Mouse (Mus musculus) retina, postnatal 7 days (tissue): ENCODE data around the gene Chn2.

Experiments used
- DNase-seq: peaks from one replicate; pipeline ENCODE4 v3.0.0-alpha.2; 2012; ENCODE audit warnings: low read depth, low spot score

The Chn2 gene

DNA sequence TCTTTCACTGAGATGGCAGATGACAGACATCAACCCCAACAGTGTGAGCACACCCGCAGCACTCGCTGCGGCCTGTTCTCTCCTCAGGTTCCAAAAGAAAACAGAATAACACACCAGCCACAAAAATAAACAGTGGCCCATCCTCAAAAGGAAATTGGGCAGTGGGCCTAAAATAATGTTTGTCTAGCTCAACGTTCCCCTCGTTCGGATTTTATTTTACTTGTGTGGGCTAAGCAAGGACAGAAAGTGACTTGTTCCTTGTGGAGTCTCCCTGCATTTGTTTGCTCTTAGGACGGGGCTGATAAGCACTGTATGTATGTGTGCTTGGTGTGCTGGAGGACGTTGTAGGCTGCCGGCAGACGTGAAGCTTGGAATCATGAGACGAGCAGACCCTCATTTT, 240.0 kb downstream of the Chn2 start:
- DNase-seq = no peak

DNA sequence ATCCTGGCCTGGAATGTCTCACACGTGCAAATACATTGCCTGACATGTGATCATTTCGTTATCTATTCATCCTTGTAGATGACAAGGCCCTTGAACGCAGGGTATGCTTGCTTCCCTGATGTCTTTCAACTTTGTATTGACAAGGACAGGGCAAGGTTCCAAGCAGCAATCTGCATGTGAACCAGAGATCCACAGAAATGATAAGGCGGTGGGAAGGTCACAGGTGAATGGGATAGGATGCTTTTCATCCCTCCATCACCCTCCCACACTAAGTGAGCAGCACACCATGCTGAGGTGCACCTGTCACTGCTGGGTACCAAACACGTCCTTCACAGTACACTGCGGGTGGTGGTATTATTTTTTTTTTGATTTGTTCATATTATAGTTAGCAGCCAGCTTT, 240.9 kb downstream of the Chn2 start:
- DNase-seq = no peak

DNA sequence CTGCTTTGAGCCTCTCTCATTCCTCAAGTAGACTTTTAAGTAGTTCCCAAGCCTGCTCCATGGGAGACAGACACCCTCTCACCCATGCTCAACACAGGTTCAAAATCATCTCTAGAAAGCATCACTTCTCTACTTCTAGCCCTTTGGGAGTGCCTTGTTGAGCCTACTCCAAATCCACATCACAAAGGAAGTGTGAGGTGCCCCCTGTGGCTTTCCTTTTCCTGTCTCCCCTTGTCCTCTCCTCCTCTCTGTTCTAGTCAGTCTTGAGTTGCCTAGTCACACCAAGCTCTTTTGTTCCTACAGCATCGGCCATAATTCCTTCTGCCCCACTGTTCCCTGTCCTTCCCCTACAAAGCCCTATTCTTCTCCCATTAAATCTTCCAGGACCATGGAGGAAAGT, 243.9 kb downstream of the Chn2 start:
- no peak for DNase-seq

DNA sequence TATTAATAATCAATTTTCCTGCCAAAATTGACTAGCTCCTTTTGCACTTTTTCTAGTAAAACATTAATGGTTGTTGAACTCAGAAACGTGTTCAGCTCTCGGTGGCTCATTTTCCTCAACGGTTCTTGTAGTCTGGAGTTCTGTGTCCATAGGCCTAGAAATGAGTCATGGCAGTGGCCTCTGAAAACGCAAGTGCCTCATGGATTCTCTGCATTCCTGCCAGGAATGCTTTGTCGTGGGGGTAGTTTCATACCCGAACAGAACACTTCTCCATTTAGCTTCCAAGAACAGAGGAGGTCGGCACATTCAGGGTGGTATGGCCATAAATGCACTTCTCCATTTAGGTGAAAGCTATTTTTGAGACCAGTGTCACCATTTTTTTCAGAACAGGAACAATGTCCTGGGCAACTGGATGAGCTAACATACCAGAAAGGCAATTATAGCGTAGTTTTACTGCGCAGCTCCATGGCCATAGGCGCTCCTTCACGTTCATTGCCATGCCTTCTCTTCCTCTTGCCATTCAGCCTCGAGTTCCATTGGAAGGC, 244.9 kb downstream of the Chn2 start:
- no peak for DNase-seq

DNA sequence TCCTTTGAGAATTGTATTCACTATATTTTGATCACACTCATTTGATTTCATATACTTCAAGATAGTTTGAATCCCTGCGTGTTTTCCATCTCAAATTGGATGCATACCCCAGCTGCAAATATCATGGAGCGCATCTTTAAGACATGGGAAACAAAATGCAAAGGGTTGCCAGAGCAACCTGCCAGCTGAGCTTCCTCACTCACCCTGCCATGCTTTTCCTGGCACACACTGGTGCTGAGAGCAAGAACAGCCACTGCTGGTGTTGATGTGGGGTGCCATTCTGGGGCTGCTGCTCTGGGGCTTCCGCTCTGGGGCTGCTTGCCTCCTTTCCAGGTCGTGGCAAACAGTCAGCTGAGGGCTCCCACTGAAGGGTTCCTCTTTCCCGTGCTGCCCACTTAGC, 247.5 kb downstream of the Chn2 start:
- DNase-seq = no peak

DNA sequence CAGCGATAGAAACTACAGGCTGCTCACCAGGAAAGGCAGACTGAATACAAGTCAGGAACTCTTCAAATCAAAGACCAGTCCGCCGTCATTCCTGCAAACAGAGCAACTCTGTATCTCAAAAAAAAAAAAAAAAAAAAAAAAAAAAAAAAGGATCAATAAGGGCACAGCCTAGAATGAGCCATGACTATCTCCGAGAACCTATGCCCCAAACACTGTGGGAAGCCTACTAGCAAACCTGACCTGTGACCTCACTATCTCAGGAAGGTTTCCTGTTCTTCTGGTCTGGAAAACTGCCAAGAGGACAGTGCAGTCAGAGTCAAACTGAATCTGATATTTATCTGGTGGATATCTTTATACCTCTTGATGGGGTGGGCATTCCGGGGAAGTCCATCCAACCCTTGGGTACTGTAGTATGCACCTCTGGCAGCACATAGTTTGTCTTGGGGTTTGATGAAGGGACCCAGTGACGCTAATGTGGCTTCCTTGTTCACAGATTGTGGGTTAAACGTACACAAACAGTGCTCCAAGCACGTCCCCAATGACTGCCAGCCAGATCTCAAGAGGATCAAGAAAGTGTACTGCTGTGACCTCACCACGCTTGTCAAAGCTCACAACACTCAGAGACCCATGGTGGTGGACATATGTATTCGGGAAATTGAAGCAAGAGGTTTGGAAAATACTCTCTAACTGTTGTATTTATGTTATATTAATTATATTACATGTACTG, 250.6 kb downstream of the Chn2 start:
- no peak for DNase-seq

DNA sequence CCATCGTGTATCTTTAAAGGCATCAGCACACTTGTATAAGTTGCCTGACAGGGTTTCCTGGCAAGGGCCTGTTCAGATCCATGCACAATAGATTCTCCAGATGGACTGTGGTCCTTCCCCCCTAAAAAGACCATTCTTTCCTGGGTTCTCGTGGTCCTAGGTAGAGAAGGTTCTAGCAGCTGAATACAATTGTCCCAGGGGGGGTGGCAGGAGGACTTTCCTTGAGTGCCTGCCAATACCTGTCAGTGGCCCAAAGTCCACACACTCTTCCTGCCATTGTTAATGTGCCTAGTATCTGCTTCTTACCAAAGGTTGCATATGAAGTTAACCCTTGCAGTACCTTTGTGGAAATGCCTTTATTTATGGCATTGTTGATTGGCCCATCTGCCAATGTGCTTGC, 257.9 kb downstream of the Chn2 start:
- no peak for DNase-seq

DNA sequence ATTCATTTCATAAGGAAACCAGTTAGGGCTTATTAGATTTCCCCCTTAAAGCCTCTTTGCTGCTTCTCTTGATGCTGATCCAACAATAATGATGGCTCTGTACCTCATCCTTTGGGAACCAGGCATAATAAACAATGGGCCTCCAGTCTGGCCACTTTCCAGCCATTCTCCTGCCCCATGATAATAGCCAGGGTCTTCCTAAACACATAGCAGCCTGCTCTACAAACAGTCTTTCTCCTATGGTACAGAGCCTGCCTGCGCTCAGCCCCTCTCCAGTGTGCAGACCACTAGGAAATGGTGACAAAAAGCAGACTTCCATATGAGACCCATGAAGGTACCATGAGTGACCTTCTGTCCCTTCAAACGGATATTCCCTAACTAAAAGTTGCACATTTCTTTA, 260.1 kb downstream of the Chn2 start:
- DNase-seq = no peak

DNA sequence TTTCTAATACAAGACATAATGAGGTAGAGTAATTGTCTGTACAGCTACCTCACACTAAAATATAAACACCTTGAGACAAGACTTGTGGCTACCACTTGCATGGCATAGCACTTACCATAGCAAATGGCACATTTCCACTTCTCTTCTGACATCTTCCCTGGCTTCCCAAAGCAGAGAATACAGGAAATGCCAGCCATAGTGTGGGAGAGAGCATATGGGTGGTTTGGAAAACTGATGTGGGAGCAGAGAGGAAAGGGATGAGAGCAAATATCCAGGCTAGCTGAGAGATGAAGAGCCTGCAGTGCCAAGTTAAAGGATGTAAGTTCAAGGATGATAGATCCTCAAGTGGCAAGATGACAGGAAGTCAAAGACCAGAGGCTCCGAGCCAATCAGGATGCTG, 266.4 kb downstream of the Chn2 start:
- no peak for DNase-seq

DNA sequence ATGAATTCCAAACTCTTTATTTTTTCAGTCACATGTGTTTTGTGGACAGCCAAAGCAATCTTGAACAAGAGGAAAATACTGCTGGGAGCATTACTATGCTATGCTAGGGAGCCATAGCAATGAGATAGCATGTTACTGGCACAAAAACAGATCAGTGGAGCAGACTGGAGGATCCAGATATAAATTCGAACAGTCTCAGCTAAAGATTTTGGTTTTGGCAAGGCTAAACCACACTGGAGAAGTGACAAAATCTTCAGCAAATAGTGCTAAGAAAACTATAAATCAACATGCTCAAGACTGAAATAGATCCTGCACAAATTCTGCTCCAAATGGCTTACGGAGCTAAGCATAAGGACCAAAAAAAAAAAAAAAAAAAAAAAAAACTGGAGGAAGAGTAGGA, 273.7 kb downstream of the Chn2 start:
- DNase-seq = no peak

DNA sequence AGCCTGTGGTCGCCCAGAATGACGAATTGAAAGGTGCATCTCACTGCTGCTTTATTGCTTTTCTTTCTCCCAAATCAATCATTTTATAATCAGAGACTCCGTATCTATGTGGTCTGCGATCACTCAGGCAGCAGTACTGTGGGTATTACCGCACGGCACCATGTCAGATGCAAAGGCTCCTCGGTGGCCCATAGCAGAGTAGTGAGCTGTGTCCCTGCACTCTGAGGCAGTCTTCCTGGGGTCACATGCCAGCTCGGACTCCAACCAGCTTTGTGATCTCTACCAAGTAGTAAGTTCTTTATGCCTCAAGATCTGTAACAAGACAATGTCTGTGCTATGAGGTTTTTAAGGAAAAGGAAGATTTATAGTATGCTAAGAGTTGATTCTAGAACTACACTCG, 279.3 kb downstream of the Chn2 start:
- no peak for DNase-seq

DNA sequence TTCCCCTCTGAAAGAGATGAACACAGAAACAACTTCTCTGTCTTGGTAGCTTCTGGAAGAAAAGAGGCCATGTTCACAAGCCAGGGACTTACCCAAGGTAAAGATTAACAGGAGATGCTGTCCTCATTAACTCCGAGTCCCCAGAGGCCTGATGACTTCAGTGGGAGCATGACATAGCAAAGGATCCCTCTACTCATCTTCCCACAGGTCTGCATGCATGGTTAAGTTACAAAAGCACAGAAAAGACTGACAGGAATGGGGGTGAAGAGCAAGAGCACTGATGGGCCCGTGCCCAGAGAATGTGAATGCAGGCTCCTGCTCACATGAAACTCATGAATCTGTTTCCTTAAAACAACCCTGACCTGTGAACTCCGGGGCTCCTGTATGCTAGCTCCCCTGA, 279.8 kb downstream of the Chn2 start:
- no peak for DNase-seq

DNA sequence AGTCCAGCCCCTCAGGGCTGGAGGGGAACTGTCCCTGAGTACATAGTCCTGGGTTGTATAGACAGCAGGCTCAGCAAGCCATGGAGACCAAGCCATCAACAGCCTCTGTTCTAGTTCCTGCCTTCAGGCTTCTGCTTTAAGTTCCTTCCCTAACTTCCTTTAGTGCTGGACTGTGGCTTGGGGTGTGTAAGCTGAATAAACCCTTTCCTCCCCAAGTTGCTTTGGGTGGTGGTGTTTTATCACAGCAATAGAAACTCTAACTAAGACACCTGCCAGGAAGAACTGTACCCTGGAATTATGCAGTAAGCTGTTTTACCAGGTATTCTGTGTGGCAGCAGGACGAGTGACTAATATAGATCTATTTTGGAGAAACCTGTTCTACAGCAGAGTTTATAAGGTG, 280.9 kb downstream of the Chn2 start:
- DNase-seq = no peak

DNA sequence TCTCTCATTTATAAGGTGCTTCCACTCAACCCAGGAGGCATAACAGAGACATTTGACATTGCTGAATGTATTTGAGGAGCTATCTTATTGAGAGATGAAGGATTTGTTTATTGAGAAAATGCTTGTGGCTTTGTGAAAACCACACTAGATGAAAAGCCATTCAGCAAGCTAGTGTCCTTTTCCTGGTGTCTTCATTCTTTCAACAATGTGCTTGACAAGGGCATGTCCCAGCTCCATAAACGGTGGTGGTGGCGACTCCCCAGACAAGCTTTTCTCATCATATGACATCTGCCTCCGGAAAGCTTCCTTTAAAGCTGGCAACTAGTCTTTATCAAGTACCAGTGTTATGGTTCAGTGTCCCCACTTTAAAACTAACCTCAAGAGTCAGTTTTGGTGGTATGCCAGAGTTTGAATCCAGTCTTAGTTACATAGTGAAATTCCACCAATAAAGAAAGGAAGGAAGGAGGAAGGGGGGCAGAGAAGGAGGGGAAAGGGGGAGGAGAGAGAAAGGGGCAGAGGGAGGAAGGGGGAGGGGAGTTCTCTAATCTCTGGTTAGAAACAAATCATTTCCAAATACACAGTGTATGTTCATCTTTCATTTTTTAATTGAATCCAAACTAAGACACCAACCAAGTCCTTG, 286.0 kb downstream of the Chn2 start, which contains the start of gene Prr15:
Gene Prr15 (plus strand): TSS at position 590 of the 640 bp plus-strand sequence.
- no peak for DNase-seq

DNA sequence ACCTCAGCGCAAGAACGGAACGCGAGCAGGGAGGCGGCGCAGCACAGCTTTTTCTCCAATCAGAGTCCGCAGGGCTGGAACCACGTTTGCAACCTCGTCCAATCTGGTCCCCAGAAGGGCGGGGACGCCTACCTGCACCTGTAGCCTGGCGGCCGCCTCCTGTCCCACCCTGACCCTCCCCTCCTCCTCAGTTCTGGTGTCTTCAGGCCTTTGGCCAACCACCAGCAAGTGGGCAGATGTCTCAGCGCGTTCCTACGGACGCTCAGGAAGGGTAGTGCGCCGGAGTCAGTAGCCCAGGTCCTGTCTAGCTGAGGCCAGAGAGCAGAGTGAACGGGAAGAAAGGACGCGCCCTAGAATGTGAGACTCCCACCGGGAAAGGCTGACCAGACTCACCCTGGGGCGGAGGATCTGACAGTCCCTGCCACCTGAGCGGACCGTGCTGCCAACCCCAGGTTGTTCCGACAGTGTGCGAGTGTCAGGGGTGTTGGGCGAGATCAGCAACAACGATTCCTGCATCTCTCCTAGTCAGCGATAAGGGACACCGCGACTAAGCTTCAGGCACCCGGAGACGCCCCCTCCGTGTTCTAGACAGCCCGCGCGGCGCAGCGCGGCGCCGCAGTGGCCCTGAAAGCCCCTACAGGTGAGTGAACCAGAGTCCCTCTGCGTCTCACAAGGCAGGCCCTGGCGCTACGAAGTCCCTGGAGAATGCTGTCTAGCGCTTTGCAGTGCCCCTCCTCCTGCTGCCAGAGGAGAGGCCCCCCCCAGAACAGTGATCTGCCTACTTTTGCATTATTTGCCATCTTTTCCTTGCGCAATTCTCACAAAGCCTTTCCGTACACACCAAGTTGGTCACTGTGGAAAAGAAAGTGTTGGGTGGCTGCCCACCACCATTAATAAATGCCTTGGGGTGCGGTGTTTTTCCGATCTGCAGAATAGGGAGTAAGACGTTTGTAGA, 287.6 kb downstream of the Chn2 start:
- no peak for DNase-seq

DNA sequence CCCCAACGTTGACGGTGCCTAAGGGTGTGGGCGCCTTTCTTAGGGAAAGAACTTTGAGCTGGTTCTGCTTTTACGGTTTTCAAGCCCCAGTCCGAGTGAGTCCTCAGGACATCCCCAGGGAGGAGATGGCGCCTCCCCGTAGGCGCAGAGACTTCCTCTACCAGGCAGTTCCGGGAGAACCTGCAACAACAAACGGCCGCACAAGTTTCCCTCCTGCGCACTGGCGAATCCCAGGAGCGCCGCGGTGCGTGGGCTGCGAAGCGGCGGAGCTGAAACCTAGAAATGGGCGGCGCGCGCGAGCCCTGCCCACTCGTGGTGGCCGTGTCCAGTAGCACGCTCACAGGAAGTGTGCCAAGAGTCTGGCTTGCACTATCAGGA, 288.3 kb downstream of the Chn2 start:
- DNase-seq = no peak

DNA sequence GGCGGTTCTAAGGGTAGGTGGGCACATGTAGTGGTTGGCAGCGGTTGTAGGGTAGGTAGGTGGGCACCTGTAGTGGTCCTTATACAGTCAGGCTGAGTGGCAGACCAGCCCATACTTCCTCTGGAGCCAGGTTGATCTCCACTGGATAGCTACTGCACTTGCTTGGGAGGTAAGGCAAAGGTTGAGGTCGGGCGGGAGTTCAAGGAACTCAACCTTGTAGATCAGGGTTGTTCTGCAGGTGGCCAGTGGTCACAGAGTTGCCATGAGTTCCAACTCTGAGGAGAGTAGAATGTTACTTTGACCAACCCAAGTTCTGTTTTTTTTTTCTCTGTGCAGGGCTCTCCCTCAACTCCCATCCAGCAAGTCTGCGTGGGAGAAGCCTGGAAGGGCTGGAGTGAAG, 289.4 kb downstream of the Chn2 start:
- DNase-seq = no peak

DNA sequence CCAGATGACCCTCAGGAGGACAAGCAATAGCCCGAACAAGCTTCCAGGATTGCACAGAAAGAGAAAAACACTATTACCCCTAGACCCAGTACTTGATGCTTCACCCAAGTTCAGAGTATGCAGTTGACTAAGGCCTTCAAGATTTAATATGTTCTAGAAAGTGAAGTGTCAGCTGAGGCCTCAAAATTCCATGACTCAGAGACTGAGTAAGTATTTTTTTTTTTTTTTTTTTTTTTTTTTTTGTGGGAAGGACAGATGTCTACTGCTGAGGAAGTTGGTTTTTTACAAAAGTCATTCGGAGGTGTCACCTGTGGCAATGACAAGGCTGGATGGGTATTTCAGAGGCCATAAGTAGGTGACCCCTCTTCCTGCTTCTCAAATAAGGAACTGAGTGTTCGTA, 290.2 kb downstream of the Chn2 start:
- no peak for DNase-seq

DNA sequence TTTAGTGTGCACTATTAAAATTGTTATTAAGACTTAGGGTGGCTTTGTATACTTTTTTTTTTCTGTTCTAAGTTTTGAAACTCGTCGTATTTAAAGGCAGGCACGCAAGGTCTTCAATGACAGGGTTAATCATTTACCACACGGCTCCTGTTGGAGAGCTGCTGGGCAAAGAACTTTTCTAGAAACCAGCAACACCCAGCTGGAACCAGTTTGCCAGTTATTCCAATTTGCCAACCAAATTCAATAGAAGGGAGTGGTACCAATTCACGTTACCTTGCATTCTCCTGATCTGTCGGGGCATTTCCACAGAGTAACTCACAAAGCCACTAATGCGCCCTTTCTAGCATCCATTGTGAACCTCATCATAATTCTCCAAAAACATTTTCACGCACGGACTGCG, 290.8 kb downstream of the Chn2 start:
- DNase-seq = no peak

DNA sequence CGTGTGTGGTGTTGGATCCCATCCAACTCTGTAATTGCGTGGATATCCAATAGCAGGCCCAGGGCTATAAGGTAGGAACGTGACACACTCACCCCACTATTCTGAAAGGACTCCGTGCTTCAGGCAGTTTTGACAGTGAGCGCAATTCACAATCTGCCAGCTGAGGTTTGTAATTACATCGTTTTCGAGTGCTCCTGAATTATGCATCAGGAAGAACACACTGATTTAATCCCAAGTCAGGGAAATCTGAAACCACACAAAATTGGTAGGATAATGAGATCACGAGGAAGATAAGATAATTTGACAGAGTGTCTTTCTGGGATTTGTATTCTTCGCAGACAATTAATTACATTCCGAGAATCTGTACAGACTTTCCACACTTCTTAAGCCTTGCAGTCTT, 292.4 kb downstream of the Chn2 start:
- DNase-seq = no peak

DNA sequence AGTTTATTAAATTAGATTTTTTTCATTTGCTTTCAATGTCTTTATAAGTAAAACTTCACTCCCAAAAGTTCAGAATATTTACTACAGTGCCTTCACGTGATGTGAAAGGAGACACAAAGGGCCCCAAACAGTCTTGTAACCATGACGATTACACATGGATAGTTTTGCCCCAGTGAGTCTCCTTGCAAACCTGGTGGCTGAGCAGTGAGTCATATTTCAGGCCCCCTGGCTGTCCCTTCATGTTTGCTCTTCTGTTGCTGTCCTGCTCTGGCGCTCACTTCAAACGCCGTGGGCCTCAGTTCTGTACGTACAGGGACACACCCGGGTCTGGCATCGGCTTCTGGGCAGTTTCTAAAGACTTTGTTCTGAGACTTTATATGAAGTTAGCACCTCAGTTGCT, 292.8 kb downstream of the Chn2 start:
- no peak for DNase-seq

DNA sequence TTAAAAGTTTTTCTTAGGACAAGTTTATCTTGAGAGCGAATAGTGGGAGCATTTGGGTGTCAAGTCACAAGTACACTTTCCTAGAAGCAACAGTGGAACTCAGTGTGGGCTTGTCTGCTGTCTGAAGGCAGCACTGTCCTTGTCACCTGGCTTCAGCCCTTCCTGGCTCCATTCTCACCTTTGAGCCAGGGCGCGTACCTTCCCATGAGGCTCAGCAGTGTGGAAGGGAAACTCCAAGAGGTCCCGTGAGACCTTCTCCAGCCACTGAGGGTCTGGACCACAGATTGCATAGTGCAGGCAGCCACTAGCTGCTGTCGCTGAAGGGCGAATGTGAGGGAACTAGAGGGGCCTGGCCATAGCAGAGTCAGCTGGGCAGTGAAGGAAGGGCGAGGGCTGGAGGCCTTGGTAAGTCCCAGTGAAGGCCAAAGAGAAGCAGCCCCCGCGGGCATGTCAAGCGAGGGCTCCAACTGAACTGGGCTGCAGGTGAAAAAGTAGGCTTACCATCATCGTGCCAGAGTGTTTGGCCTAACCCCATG, 293.8 kb downstream of the Chn2 start:
- DNase-seq = no peak
